Mouse (Mus musculus): ENCODE measurements at regions not wholly inside any gene's neighbourhood (a gene's known extent, or its start where the extent isn't known, plus 50 kb on each side); places are given as distances from the start of the nearest gene placed in this dataset.

DNA sequence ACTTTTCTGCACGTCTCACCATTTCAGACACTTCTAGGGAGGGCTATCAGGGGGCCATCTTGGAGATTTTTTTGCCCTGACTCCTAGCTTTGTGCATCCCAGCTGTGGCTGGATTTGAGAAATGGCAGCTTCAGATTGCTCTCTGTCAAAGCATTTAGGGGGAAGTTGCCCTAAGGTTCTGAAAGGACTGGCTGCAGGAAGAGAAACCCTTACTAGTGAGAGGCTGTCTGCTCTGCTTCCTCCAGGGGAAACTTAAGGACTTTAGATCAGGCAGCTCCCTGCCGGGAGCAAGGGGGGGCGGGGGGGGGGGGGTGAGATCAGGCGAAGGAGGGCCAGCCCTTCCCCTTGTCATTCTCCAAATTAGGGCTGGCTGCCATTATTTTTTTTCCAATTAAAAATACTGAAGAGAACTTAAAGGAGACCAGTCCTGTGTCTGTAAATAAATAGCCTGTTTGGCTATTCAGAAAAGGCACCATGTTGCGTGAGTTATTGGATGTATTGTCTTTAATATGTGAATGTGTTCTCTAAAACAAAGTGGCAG, 141.7 kb upstream of the Tbl1xr1 start:
- Histone ChIP-seq H3K4me3 (ENCODE audit: insufficient read depth, low read length) (no peak overlapping the region), H3K4me1 (ENCODE audit: control insufficient read depth, insufficient read depth, low read length) (peaks cover 14% of the 10 kb centered on the region; the same call in 1 of the 2 replicates), H3K27ac (ENCODE audit: insufficient read depth, low read length) (0 out of 2 replicates have a peak overlapping the region, but pooled peaks have one; percentile 9)
- TF ChIP-seq POLR2A (IDR thresholded peaks at IDR 0.05; ENCODE audit: low read depth, low read length) (no peak), CTCF (IDR thresholded peaks at IDR 0.05; ENCODE audit: borderline replicate concordance, insufficient read depth, low read length) (no peak)

DNA sequence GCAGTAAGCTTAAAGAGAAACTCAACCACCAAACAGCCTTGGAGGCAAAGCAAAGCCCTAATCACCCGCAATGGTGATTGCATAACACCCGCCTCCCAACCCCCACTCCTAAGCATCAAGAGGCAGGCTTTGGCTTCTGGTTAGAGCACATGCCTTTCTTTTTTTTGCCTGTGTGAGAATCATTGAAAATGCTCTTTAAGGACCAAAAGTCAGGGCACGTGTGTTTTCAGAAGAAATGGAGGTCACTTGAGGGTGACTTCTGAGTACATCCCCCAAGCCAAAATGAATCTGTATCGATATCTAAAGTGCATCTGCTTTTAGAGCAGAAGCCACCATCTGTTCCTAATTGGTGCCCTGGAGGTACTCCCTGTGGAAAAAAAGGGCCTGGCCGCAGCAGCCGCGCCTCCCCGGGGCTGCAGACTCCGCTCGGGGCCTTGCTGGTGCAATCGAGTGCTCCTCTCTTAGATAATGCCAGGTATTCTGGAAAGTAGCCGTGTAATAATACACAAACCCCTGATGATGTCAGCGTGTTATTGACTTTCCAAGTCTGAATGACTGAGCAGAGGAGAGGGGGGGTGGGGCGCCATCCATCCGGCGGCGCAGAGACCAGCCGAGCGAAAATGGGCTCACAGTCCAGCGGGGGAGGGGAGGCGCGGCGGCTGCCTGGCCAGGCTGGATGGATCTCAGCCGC, 140.7 kb upstream of the Tbl1xr1 start:
- peaks cover 14% of the 10 kb centered on the region; the same call in 1 of the 2 replicates for H3K4me1 ChIP-seq (ENCODE audit: control insufficient read depth, insufficient read depth, low read length)
- no peak; the same call in 1 of the 2 replicates for TF ChIP-seq POLR2A (IDR thresholded peaks at IDR 0.05; ENCODE audit: low read depth, low read length)
- no peak for TF ChIP-seq CTCF (IDR thresholded peaks at IDR 0.05; ENCODE audit: borderline replicate concordance, insufficient read depth, low read length)
- peak overlapping the region; percentile 2; the same call in 1 of the 2 replicates for H3K4me3 ChIP-seq (ENCODE audit: insufficient read depth, low read length)
- H3K27ac ChIP-seq (ENCODE audit: insufficient read depth, low read length) = peak overlapping the region; percentile 72

DNA sequence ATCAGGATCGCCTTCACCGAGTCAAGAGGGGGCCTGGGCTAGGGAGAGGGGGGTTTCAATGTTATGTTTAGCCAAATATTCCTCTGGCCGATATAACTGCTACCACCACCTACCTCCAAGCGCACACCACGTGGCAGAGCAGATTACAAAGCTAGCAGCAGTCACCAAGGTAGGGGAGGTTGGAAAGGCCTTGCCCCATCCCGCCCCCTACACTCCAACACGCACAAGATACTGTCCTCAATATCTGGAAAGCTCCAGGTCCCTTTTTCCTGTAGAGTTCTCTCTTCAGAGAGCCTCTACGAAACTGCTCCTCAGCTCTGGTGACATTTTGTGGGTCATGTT, 140.2 kb upstream of the Tbl1xr1 start:
- H3K4me1 ChIP-seq (ENCODE audit: control insufficient read depth, insufficient read depth, low read length) = peaks cover 14% of the 10 kb centered on the region; the same call in 1 of the 2 replicates
- no peak overlapping the region for H3K27ac ChIP-seq (ENCODE audit: insufficient read depth, low read length)
- no peak for TF ChIP-seq POLR2A (IDR thresholded peaks at IDR 0.05; ENCODE audit: low read depth, low read length)
- no peak for TF ChIP-seq CTCF (IDR thresholded peaks at IDR 0.05; ENCODE audit: borderline replicate concordance, insufficient read depth, low read length)
- H3K4me3 ChIP-seq (ENCODE audit: insufficient read depth, low read length) = no peak overlapping the region

DNA sequence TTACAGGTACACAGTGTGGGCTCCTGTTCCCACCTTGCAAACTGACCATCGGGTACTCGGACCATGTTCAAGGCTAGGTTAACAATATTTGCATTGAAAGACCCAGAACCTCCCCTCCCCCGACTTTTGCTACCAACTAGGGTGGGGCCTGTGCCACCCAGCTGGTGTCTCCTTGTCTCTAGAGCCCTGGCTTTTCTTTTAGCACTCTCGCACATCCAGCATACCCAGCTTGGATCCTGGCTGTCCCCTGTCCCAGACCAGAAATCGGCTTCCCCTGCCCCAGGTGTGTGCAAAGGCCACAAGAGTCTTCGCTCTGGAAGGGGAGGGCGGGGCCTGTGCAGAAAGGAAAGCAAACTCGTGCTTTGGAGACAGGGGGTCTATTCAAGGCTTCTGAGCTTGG, 139.8 kb upstream of the Tbl1xr1 start:
- no peak for TF ChIP-seq POLR2A (IDR thresholded peaks at IDR 0.05; ENCODE audit: low read depth, low read length)
- TF ChIP-seq CTCF (IDR thresholded peaks at IDR 0.05; ENCODE audit: borderline replicate concordance, insufficient read depth, low read length) = no peak
- no peak overlapping the region for H3K27ac ChIP-seq (ENCODE audit: insufficient read depth, low read length)
- peaks cover 14% of the 10 kb centered on the region; the same call in 1 of the 2 replicates for H3K4me1 ChIP-seq (ENCODE audit: control insufficient read depth, insufficient read depth, low read length)
- no peak overlapping the region for H3K4me3 ChIP-seq (ENCODE audit: insufficient read depth, low read length)

DNA sequence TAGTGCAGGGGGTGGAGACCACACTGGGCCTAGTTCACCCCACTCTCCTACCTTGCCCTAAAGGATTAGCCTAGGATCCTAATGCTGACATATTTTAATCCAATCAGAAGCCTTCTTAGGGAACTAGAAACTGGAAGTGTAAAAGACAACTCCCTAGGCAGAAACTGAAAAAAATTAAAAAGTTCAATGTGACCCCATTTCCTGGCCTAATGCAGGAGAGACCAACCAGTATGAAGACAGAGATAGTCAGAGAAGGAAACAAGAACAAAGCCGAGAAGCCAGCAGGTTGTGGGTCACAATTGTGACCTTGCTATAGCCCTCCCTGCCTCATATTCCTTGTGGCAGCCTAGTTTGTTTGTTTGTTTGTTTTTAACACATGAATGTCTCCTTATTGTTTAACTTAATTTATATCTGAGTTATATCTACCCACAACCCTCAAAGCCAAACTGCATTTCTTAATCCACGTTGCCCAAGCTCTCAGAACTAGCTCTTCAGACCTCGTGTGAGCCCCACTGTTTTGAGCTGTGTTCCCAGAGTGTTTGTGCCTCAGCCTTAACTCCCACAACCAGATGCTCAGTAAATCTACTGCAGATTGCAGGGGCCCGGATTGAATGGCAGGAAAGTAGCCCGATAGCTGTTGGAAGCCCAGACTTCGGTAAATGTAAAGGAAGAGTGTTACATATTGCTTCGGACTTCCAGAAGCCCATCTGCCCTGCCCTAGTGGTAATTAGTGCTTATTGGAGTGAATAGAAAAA, 139.0 kb upstream of the Tbl1xr1 start:
- Histone ChIP-seq H3K27ac (ENCODE audit: insufficient read depth, low read length) (peak overlapping the region; percentile 84), H3K4me3 (ENCODE audit: insufficient read depth, low read length) (no peak overlapping the region), H3K4me1 (ENCODE audit: control insufficient read depth, insufficient read depth, low read length) (peaks cover 14% of the 10 kb centered on the region; the same call in 1 of the 2 replicates)
- TF ChIP-seq POLR2A (IDR thresholded peaks at IDR 0.05; ENCODE audit: low read depth, low read length) (no peak), CTCF (IDR thresholded peaks at IDR 0.05; ENCODE audit: borderline replicate concordance, insufficient read depth, low read length) (no peak)

DNA sequence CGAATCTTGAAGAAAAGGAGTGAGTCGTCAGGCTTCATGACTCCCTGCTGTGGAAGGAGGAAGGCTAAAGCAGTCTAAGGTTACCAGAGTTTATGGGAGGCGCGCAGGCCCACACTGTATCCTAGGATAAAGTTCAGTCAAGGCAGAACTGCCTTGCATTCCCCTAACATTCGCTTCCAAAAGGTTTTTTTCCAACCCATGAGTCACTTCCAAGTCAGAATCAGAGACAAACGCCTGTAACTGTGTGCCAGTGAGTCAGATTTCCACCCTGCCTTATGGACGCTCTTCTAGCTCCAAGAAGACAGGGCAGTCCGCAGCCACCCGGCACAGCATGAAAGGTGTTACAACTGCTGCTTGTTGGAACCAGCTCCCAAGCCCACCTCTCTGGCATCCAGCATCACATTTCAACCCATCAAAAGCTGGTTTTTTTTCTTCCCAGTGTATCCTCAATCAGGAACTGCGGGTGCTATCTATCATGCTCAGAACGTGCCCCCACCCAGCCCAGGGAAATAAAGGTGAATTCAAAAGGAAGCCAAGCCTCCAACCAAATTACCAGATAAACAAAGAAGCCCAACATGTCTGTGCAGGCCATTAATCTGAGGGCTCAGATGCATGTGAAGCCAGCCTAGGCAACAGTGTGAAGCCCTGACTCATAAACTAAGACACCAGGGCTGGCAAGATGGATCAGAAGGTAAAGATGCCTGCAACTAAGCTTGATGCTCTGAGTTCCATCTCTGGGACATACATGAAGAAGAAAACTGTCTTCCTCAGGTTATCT, 138.2 kb upstream of the Tbl1xr1 start:
- TF ChIP-seq CTCF (IDR thresholded peaks at IDR 0.05; ENCODE audit: borderline replicate concordance, insufficient read depth, low read length) (no peak), POLR2A (IDR thresholded peaks at IDR 0.05; ENCODE audit: low read depth, low read length) (0 out of 2 replicates have a peak, but pooled peaks have one; percentile 21)
- H3K4me1 ChIP-seq (ENCODE audit: control insufficient read depth, insufficient read depth, low read length) = peaks cover 14% of the 10 kb centered on the region; the same call in 1 of the 2 replicates
- no peak overlapping the region for H3K4me3 ChIP-seq (ENCODE audit: insufficient read depth, low read length)
- H3K27ac ChIP-seq (ENCODE audit: insufficient read depth, low read length) = peak overlapping the region; percentile 84

DNA sequence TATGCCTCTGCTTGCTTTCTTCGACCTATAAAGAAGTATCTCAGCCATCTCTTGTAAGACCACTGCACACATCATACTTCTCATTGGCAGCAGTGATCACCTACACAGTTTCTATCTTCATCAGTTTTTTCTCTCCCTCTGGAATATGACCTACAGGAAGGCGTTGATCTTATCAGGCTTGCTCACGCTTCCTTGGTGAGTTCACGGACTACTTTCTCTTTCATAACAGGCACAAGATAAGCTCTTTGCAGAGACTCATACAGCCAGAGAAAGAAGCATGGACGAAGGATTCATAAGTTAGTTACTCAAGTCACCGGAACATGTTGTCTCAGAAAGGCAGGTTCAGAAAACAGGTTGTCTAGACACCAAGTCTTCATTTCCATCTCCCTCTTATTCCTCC, 136.7 kb upstream of the Tbl1xr1 start:
- no peak for TF ChIP-seq CTCF (IDR thresholded peaks at IDR 0.05; ENCODE audit: borderline replicate concordance, insufficient read depth, low read length)
- no peak for TF ChIP-seq POLR2A (IDR thresholded peaks at IDR 0.05; ENCODE audit: low read depth, low read length)
- Histone ChIP-seq H3K4me1 (ENCODE audit: control insufficient read depth, insufficient read depth, low read length) (peaks cover 14% of the 10 kb centered on the region; the same call in 1 of the 2 replicates), H3K4me3 (ENCODE audit: insufficient read depth, low read length) (no peak overlapping the region), H3K27ac (ENCODE audit: insufficient read depth, low read length) (no peak overlapping the region)

DNA sequence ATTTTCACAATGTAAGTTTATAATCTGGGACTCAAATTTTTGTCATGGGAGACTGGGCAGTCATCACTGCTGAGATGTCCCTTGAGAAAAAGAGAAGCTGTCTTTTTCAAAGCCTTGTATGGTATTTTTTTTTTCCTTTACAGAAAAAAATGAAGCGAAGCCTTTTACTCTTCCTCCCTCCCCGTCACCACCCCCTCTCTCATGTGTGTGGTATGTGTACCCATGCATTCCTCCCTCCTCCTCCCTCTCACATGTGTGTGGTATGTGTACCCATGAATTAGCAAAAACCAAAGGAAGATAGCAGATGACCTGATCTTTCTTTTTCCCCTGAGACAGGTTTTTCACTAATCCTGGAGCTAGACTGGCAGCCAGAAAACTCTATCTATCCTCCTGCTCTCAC, 134.9 kb upstream of the Tbl1xr1 start:
- no peak for TF ChIP-seq POLR2A (IDR thresholded peaks at IDR 0.05; ENCODE audit: low read depth, low read length)
- no peak for TF ChIP-seq CTCF (IDR thresholded peaks at IDR 0.05; ENCODE audit: borderline replicate concordance, insufficient read depth, low read length)
- Histone ChIP-seq H3K4me1 (ENCODE audit: control insufficient read depth, insufficient read depth, low read length) (peaks cover 10% of the 10 kb centered on the region; the same call in 1 of the 2 replicates), H3K27ac (ENCODE audit: insufficient read depth, low read length) (no peak overlapping the region), H3K4me3 (ENCODE audit: insufficient read depth, low read length) (no peak overlapping the region)

DNA sequence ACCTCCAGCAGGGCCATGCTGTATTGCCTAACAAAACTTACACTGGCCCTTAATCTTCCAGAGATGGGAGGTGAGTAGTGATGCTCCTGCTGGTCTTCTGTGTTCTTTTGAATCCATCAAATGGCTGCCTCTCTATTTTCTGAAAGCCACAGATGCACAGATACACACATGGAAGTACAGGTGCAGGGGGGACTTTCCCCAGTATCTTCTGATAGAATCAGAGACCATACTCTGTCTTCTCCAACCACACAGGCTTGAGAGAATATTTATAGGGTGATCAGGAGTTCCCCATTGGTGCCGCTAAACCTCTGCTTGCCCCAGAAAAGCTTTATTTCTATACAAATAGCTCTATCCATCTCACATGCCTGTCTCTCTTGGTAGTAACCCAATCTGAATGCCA, 133.5 kb upstream of the Tbl1xr1 start:
- no peak overlapping the region for H3K27ac ChIP-seq (ENCODE audit: insufficient read depth, low read length)
- TF ChIP-seq CTCF (IDR thresholded peaks at IDR 0.05; ENCODE audit: borderline replicate concordance, insufficient read depth, low read length) = no peak
- no peak overlapping the region for H3K4me3 ChIP-seq (ENCODE audit: insufficient read depth, low read length)
- H3K4me1 ChIP-seq (ENCODE audit: control insufficient read depth, insufficient read depth, low read length) = no peaks in the 10 kb centered on the region

All from embryonic fibroblast, embryonic 13.5 days (primary cell).